Mouse (Mus musculus): ENCODE data around the gene Relt. TPM values are rescaled to one million over a fixed set of nuclear protein-coding genes. Genes with fewer than 3 reads are reported as not detected.

Relt gene
- polyA plus RNA-seq, 1 experiment from 2014 or later: 4.2 TPM

DNA sequence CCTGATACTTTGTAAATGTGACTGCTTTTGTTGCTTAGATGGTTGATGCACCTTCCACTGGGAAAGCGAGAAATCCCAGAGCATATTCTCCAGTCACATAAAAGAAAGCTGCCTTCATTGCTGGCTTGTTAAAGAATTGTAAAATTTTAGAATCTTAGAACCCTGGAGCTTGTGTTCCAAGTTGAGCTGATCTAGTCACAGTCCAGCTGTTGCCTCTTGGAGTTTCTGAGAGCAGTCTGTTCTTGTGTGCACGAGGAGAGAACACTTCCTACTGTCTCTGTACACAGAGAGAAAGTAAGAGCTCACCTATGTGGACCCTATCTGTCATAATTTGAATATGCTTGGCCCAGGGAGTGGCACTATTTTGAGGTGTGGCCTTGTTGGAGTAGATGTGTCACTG lies 34.7 kb downstream of the Relt start:
- H3K9ac ChIP-seq: no peak overlapping the region
- no peak for ATAC-seq (ENCODE audit: insufficient number of reproducible peaks, low FRiP score, low TSS enrichment, low read depth)
- no peaks in the 10 kb centered on the region for H3K27me3 ChIP-seq
- no peak overlapping the region for H3K27ac ChIP-seq (replicated peaks)
- WGBS: 92% methylated on average over 2 of the region's 2 CpGs
- no peaks in the 10 kb centered on the region for H3K4me1 ChIP-seq
- no peak overlapping the region for H3K4me2 ChIP-seq (replicated peaks)
- no peaks in the 10 kb centered on the region for H3K9me3 ChIP-seq (replicated peaks)
- H3K4me3 ChIP-seq (replicated peaks): no peak overlapping the region
- H3K36me3 ChIP-seq: peaks cover 21% of the 10 kb centered on the region

DNA sequence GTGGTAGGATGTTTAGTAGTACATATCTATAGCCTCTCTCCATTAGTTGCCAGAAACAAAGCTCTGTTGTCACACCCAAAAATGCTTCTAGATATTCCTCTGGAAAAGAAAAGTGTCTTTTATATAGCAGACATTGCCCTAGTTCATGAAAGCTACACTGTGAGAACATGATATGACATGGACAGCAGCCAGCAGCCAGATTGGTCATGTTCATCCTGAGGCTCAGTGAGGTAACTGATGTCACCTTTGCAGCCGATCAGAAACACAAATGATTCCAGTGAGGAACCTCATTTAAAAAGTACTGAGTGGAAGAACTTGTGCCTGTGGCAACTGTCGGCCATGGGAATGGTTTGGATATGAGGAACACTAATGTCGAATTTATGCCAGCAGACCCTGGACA lies 38.6 kb downstream of the Relt start:
- H3K9ac ChIP-seq: no peak overlapping the region
- WGBS: 89% methylated on average over 3 of the region's 3 CpGs

DNA sequence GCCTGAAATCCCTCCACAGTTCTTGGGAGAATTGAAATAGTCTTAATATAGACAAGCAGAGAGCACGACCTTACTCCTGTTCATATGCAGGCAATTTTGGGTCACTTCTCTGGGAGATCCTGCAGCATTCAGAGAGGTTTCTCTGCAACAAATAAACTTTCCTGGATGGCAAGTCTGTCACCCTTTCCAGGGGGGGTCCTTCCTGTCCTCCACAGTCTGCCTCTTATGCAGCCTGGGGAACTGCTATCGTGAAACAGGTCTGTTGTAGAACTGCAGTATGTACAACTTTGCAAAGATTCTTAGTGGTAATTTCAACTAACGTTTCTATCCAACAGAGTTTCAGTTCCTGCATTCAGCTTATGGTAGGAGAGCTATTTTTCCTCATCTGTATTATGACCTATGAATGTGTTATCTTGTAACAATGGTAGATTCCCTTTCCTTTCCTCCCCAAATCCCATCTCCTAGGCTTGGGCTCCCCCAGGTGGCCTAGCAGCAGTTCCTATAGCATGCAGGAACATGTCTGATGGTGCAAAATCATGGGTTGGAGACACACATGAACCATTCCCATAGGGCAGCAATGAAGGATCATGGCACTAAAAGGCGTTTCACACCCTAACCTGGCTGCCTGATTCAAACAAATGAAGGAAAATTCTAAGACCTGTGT lies 44.7 kb downstream of the Relt start:
- Histone ChIP-seq H3K4me3 (replicated peaks) (no peak overlapping the region), H3K27me3 (no peaks in the 10 kb centered on the region), H3K4me2 (replicated peaks) (no peak overlapping the region), H3K4me1 (no peaks in the 10 kb centered on the region), H3K9ac (no peak overlapping the region), H3K36me3 (no peaks in the 10 kb centered on the region), H3K27ac (replicated peaks) (no peak overlapping the region), H3K9me3 (replicated peaks) (no peaks in the 10 kb centered on the region)
- no peak for ATAC-seq (ENCODE audit: insufficient number of reproducible peaks, low FRiP score, low TSS enrichment, low read depth)
- WGBS: 87% methylated on average over 4 of the region's 4 CpGs

More for the DNA sequence above, 38.6 kb downstream of the Relt start:
- Histone ChIP-seq H3K27me3 (no peaks in the 10 kb centered on the region), H3K36me3 (peaks cover 14% of the 10 kb centered on the region), H3K4me2 (replicated peaks) (no peak overlapping the region), H3K4me3 (replicated peaks) (no peak overlapping the region), H3K4me1 (no peaks in the 10 kb centered on the region), H3K27ac (replicated peaks) (no peak overlapping the region), H3K9me3 (replicated peaks) (no peaks in the 10 kb centered on the region)
- no peak for ATAC-seq (ENCODE audit: insufficient number of reproducible peaks, low FRiP score, low TSS enrichment, low read depth)

DNA sequence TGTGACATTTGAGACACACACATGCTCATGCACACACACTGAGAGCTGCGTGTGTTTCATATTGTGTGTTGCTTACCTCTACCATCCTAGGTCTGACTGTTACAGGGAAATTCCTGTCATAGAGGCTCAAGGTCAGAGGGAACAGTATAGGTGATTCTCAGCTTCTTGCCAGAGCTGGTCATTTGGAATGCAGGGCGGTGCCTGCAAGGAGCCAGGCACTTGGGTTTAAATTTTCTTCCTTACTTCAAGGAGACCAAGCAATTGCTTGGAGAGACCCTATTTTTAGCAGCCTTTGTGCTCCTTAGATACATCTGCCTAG lies 45.8 kb downstream of the Relt start:
- Histone ChIP-seq H3K36me3 (no peaks in the 10 kb centered on the region), H3K27me3 (no peaks in the 10 kb centered on the region), H3K9ac (no peak overlapping the region), H3K4me2 (replicated peaks) (no peak overlapping the region), H3K27ac (replicated peaks) (no peak overlapping the region), H3K9me3 (replicated peaks) (no peaks in the 10 kb centered on the region), H3K4me3 (replicated peaks) (no peak overlapping the region), H3K4me1 (no peaks in the 10 kb centered on the region)
- WGBS: 56% methylated on average over 2 of the region's 2 CpGs
- no peak for ATAC-seq (ENCODE audit: insufficient number of reproducible peaks, low FRiP score, low TSS enrichment, low read depth)

DNA sequence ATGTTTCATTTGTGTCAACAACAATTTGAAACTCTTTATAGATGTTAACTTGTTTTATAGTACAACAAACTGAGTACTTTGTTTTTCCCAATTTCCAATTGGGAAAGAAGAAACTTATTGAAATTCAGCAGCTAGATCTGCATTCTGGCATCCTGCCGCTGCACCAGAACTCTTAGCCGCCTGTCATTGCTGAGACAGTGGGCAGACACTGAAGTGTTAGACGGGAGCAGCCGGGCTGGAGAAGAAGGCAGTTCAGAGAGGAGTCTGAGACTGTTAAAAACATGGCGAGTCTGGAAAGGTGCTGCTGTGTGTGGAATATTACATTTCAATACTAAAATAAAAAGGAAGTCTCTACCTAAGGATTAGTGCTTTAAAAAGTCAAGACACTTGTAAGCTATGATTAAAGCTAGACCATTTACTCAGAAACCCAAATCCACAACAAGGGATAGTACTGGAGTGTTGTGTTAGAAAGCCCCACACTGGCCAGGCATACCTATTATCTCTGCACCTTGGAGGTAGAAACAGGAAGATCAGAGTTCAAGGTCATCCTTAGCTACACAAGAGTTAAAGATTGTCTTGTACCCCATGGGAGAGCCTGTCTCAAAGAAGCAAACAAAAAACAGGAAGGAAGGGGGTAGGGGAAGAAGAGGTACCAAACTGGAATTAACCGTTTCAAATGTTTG lies 46.3 kb downstream of the Relt start:
- Histone ChIP-seq H3K27me3 (no peaks in the 10 kb centered on the region), H3K4me2 (replicated peaks) (no peak overlapping the region), H3K4me3 (replicated peaks) (no peak overlapping the region), H3K9ac (no peak overlapping the region), H3K27ac (replicated peaks) (no peak overlapping the region), H3K36me3 (no peaks in the 10 kb centered on the region), H3K9me3 (replicated peaks) (no peaks in the 10 kb centered on the region), H3K4me1 (no peaks in the 10 kb centered on the region)
- ATAC-seq (ENCODE audit: insufficient number of reproducible peaks, low FRiP score, low TSS enrichment, low read depth): no peak
- WGBS: 58% methylated on average over 6 of the region's 6 CpGs

DNA sequence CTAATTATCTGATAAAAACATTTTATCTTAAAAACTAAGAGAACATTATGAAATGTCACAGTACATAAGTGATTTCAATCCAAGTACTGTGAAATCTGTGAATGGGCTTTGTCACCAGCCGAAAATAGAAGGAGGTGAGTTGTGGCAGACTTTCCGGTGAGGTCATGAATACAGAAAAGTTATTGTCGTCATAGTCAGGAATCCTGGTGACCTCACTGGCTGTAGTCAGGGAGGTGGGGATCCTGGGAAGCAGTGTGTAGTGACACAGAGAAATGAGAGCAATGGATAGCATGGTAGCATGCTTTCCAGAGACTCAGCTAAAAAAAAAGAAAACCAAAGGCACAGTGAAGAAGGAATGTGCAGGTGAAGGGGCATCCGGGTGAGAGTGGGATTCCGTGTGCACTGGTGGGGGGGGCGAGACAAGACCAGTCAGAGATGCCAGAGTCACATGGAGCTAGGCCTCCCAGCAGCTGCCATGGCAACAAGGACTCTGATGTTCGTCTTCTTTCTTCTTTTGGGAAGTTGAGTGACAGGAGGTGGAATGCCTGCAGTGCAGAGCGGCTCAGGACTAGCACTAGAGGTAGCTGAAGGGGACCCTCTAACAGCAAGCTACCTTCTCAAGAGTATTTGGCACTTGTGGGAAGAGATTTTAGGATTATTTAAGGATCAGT lies 47.2 kb downstream of the Relt start:
- Histone ChIP-seq H3K27me3 (no peaks in the 10 kb centered on the region), H3K4me1 (no peaks in the 10 kb centered on the region), H3K27ac (replicated peaks) (no peak overlapping the region), H3K4me2 (replicated peaks) (no peak overlapping the region), H3K9ac (no peak overlapping the region), H3K9me3 (replicated peaks) (no peaks in the 10 kb centered on the region), H3K36me3 (no peaks in the 10 kb centered on the region), H3K4me3 (replicated peaks) (no peak overlapping the region)
- ATAC-seq (ENCODE audit: insufficient number of reproducible peaks, low FRiP score, low TSS enrichment, low read depth): no peak
- 63% methylated on average over 8 of the region's 8 CpGs for WGBS

DNA sequence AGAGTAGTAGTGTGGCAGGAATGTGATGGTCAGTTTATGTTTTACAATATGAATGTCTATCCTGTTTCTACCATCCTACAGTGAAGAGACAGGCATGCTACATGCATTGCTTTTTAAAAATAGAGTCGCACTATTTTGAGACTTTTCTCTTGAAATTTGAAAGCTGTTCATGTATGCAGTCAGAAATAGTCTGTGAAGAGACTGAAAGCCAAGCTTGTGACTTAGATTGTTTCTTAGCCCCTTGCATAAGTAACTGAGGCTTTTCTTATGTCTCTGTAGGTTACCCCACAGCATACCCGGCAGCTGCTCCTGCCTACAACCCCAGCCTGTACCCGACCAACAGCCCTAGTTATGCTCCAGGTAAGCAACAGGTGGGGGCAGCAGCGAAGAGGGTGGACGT lies 50.6 kb downstream of the Relt start:
- Histone ChIP-seq H3K4me2 (replicated peaks) (no peak overlapping the region), H3K9ac (no peak overlapping the region), H3K9me3 (replicated peaks) (no peaks in the 10 kb centered on the region), H3K36me3 (no peaks in the 10 kb centered on the region), H3K4me1 (no peaks in the 10 kb centered on the region), H3K27ac (replicated peaks) (no peak overlapping the region), H3K27me3 (no peaks in the 10 kb centered on the region), H3K4me3 (replicated peaks) (no peak overlapping the region)
- ATAC-seq (ENCODE audit: insufficient number of reproducible peaks, low FRiP score, low TSS enrichment, low read depth): no peak
- 84% methylated on average over 5 of the region's 5 CpGs for WGBS

DNA sequence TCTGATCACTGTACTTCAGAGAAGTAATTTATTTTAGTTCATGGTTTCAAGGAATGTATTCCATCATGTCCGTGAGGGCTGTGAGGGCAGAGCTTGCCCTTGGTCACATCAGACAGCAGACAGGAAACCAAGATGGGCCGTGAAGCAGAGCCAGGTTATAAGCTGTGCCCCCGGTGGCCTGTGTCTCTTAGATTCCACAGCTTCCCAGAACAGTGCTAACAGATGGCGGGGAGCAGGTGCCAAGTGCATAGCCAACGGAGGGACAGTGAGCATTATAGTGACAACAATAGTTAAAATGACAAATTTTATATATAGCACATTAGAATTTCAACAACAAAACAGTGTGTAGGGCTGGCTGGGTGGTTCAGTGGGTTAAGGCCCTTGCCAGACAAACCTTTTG lies 51.3 kb downstream of the Relt start:
- Histone ChIP-seq H3K4me2 (replicated peaks) (no peak overlapping the region), H3K4me1 (no peaks in the 10 kb centered on the region), H3K36me3 (no peaks in the 10 kb centered on the region), H3K9ac (no peak overlapping the region), H3K9me3 (replicated peaks) (no peaks in the 10 kb centered on the region), H3K27ac (replicated peaks) (no peak overlapping the region), H3K4me3 (replicated peaks) (no peak overlapping the region), H3K27me3 (no peaks in the 10 kb centered on the region)
- WGBS: 73% methylated on average over 5 of the region's 5 CpGs
- no peak for ATAC-seq (ENCODE audit: insufficient number of reproducible peaks, low FRiP score, low TSS enrichment, low read depth)

DNA sequence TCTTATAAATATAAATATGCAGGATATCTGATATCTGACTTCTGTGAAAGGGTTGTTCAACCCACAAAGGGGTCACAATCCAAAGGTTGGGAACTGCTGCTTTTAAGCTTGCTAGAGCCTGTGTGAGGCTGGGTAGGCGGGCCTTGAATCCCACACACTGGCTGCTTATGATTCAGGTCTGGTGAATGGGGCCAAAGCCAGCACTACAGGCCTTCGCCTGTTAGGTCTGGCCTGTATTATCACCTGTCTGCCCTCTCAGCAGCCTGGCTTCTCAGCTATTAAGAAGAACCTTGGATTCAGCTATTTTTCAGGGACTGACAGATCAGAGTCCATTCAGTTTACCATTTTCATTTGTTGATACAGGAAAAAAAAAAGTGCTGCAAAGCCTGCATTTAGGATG lies 57.9 kb downstream of the Relt start:
- no peaks in the 10 kb centered on the region for H3K9me3 ChIP-seq (replicated peaks)
- ATAC-seq (ENCODE audit: insufficient number of reproducible peaks, low FRiP score, low TSS enrichment, low read depth): no peak
- no peak overlapping the region for H3K27ac ChIP-seq (replicated peaks)
- no peak overlapping the region for H3K9ac ChIP-seq
- WGBS: 71% methylated on average over 2 of the region's 2 CpGs
- no peaks in the 10 kb centered on the region for H3K4me1 ChIP-seq
- no peak overlapping the region for H3K4me3 ChIP-seq (replicated peaks)
- H3K36me3 ChIP-seq: no peaks in the 10 kb centered on the region
- no peaks in the 10 kb centered on the region for H3K27me3 ChIP-seq
- H3K4me2 ChIP-seq (replicated peaks): no peak overlapping the region

DNA sequence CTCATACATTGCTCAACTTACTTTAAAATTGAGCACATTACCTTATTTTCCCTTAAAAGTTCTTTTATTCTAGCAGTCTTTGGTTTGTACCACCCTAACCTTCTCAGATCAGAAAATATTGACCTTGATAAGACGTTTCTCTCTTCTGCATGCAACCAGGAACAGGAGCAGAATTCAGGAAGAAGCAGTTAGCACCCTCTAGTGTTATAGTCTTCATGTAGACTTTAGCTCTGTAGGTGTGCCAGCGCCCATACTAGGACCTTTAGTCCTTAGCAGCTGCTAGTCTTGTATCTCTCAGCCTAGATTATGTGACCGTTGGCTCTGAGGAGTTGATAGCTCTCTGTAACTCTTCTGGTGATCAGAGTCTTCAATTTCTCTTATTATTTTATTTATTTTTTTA lies 64.4 kb downstream of the Relt start:
- no peaks in the 10 kb centered on the region for H3K9me3 ChIP-seq (replicated peaks)
- H3K9ac ChIP-seq: no peak overlapping the region
- ATAC-seq (ENCODE audit: insufficient number of reproducible peaks, low FRiP score, low TSS enrichment, low read depth): no peak
- H3K27ac ChIP-seq (replicated peaks): no peak overlapping the region
- no peaks in the 10 kb centered on the region for H3K36me3 ChIP-seq
- H3K4me2 ChIP-seq (replicated peaks): no peak overlapping the region
- no peaks in the 10 kb centered on the region for H3K27me3 ChIP-seq
- H3K4me1 ChIP-seq: no peaks in the 10 kb centered on the region
- WGBS: 74% methylated on average over 3 of the region's 3 CpGs
- H3K4me3 ChIP-seq (replicated peaks): no peak overlapping the region

Measured in embryonic facial prominence, embryonic 15.5 days (tissue).